Mouse (Mus musculus) megakaryocyte, embryonic 14.5 days (primary cell): ENCODE data around the gene Slc17a2. TPM values are rescaled to one million over a fixed set of nuclear protein-coding genes. Genes with fewer than 3 reads are reported as not detected.

Experiments
- H3K27me3 ChIP-seq: replicated peaks from 2 replicates; pipeline ENCODE3; 2012; ENCODE audit warnings: inconsistent platforms
- H3K36me3 ChIP-seq: replicated peaks from 2 replicates; pipeline ENCODE3; 2012; ENCODE audit warnings: low read length, inconsistent platforms, mixed read lengths
- H3K4me1 ChIP-seq: 2 replicates; pipeline ENCODE4 v1.6.1; 2012; ENCODE audit warnings: inconsistent platforms
- H3K4me3 ChIP-seq: replicated peaks from 2 replicates; pipeline ENCODE3; 2012; ENCODE audit warnings: moderate library complexity, mild to moderate bottlenecking, inconsistent platforms
- H3K9me3 ChIP-seq: 2 replicates; pipeline ENCODE4 v1.6.1; 2012; ENCODE audit warnings: inconsistent platforms
- FLI1 ChIP-seq: IDR thresholded peaks from 2 replicates; pipeline ENCODE4 v1.6.1; 2012; ENCODE audit warnings: low read length, inconsistent platforms, mixed read lengths
- GATA1 ChIP-seq: IDR thresholded peaks from 3 replicates; pipeline ENCODE4 v1.6.1; 2012; ENCODE audit warnings: mixed read lengths, low read length, inconsistent platforms, borderline replicate concordance
- polyA plus RNA-seq: library from polyadenylated mRNA; stranded (reverse); fragments of >175 nt; gene quantifications from 2 replicates; pipeline ENCODE4 v1.2.3, GENCODE M21; 2012; ENCODE audit warnings: low replicate concordance; ENCODE audit not compliant: insufficient read depth

Slc17a2 gene
- polyA plus RNA-seq, 1 experiment: not detected

GRCm38 (mm10) chr13:23779025-23779424, 27.8 kb upstream of the Slc17a2 start:
- TF ChIP-seq FLI1 (no peak), GATA1 (no peak)

GRCm38 (mm10) chr13:23792520-23792919, 14.3 kb upstream of the Slc17a2 start:
- TF ChIP-seq FLI1: no peak
- no peak for TF ChIP-seq GATA1
- Histone ChIP-seq H3K9me3 (peaks cover 6% of the 10 kb centered on the region; the same call in 1 of the 2 replicates), H3K4me1 (no peaks in the 10 kb centered on the region), H3K4me3 (no peak overlapping the region), H3K27me3 (peaks cover 40% of the 10 kb centered on the region), H3K36me3 (no peaks in the 10 kb centered on the region)

More at GRCm38 (mm10) chr13:23779025-23779424, 27.8 kb upstream of the Slc17a2 start:
- Histone ChIP-seq H3K36me3 (no peaks in the 10 kb centered on the region), H3K4me1 (peaks cover 14% of the 10 kb centered on the region), H3K4me3 (no peak overlapping the region), H3K9me3 (no peaks in the 10 kb centered on the region), H3K27me3 (peaks cover 4% of the 10 kb centered on the region)

GRCm38 (mm10) chr13:23799405-23799804, 7.4 kb upstream of the Slc17a2 start:
- Histone ChIP-seq H3K36me3 (no peaks in the 10 kb centered on the region), H3K27me3 (peaks cover 53% of the 10 kb centered on the region), H3K4me3 (no peak overlapping the region), H3K9me3 (no peaks in the 10 kb centered on the region), H3K4me1 (peaks cover 17% of the 10 kb centered on the region)
- TF ChIP-seq GATA1 (no peak), FLI1 (no peak)

GRCm38 (mm10) chr13:23804532-23804931, 2.3 kb upstream of the Slc17a2 start:
- TF ChIP-seq GATA1 (no peak), FLI1 (no peak)
- Histone ChIP-seq H3K27me3 (peaks cover 45% of the 10 kb centered on the region), H3K4me3 (no peak overlapping the region), H3K36me3 (no peaks in the 10 kb centered on the region), H3K9me3 (peaks cover 5% of the 10 kb centered on the region; the same call in 1 of the 2 replicates), H3K4me1 (peaks cover 7% of the 10 kb centered on the region)

- Histone ChIP-seq H3K4me1 (no peaks in the 10 kb centered on the region), H3K4me3 (no peak overlapping the region), H3K27me3 (peaks cover 28% of the 10 kb centered on the region), H3K36me3 (no peaks in the 10 kb centered on the region), H3K9me3 (no peaks in the 10 kb centered on the region)
- TF ChIP-seq FLI1: no peak
- no peak for TF ChIP-seq GATA1
Observed at GRCm38 (mm10) chr13:23816148-23816547, 9.4 kb downstream of the Slc17a2 start.

GRCm38 (mm10) chr13:23820179-23820940, 13.6 kb downstream of the Slc17a2 start:
- peaks cover 12% of the 10 kb centered on the region for H3K27me3 ChIP-seq
- no peaks in the 10 kb centered on the region for H3K9me3 ChIP-seq
- no peak overlapping the region for H3K4me3 ChIP-seq
- TF ChIP-seq GATA1 (no peak), FLI1 (no peak)
- H3K36me3 ChIP-seq: no peaks in the 10 kb centered on the region
- no peaks in the 10 kb centered on the region for H3K4me1 ChIP-seq

- H3K4me1 ChIP-seq: no peaks in the 10 kb centered on the region
- no peaks in the 10 kb centered on the region for H3K9me3 ChIP-seq
- no peaks in the 10 kb centered on the region for H3K36me3 ChIP-seq
- TF ChIP-seq FLI1: no peak
- peaks cover 11% of the 10 kb centered on the region for H3K27me3 ChIP-seq
- H3K4me3 ChIP-seq: no peak overlapping the region
Observed at GRCm38 (mm10) chr13:23822213-23822612, 15.4 kb downstream of the Slc17a2 start.

- no peaks in the 10 kb centered on the region for H3K36me3 ChIP-seq
- no peaks in the 10 kb centered on the region for H3K4me1 ChIP-seq
- H3K27me3 ChIP-seq: peaks cover 3% of the 10 kb centered on the region
- H3K4me3 ChIP-seq: no peak overlapping the region
- TF ChIP-seq GATA1 (no peak), FLI1 (no peak)
- 0 out of 2 replicates have a peak, but pooled peaks cover 4% of the 10 kb centered on the region for H3K9me3 ChIP-seq
Observed at GRCm38 (mm10) chr13:23826606-23827005, 19.8 kb downstream of the Slc17a2 start.

- TF ChIP-seq GATA1 (no peak), FLI1 (no peak)
- H3K27me3 ChIP-seq: peaks cover 12% of the 10 kb centered on the region
- H3K4me1 ChIP-seq: peaks cover 14% of the 10 kb centered on the region
Observed at GRCm38 (mm10) chr13:23833053-23833452, 26.3 kb downstream of the Slc17a2 start.

GRCm38 (mm10) chr13:23834836-23835235, 28.0 kb downstream of the Slc17a2 start:
- H3K4me1 ChIP-seq: peaks cover 14% of the 10 kb centered on the region
- no peak overlapping the region for H3K4me3 ChIP-seq
- peaks cover 21% of the 10 kb centered on the region for H3K27me3 ChIP-seq
- TF ChIP-seq GATA1: no peak
- no peak for TF ChIP-seq FLI1
- H3K9me3 ChIP-seq: peaks cover 6% of the 10 kb centered on the region; the same call in 1 of the 2 replicates
- no peaks in the 10 kb centered on the region for H3K36me3 ChIP-seq

More at GRCm38 (mm10) chr13:23833053-23833452, 26.3 kb downstream of the Slc17a2 start:
- H3K4me3 ChIP-seq: no peak overlapping the region
- peaks cover 6% of the 10 kb centered on the region; the same call in 1 of the 2 replicates for H3K9me3 ChIP-seq
- H3K36me3 ChIP-seq: no peaks in the 10 kb centered on the region
